Mouse (Mus musculus): ENCODE data around the gene 4933405L10Rik. TPM values are rescaled to one million over a fixed set of nuclear protein-coding genes. Genes with fewer than 3 reads are reported as not detected.

4933405L10Rik gene
- not detected for total RNA-seq (2021)
- long read RNA-seq, experiment 1, result 0 reads
- long read RNA-seq, experiment 2, result 0 reads

DNA sequence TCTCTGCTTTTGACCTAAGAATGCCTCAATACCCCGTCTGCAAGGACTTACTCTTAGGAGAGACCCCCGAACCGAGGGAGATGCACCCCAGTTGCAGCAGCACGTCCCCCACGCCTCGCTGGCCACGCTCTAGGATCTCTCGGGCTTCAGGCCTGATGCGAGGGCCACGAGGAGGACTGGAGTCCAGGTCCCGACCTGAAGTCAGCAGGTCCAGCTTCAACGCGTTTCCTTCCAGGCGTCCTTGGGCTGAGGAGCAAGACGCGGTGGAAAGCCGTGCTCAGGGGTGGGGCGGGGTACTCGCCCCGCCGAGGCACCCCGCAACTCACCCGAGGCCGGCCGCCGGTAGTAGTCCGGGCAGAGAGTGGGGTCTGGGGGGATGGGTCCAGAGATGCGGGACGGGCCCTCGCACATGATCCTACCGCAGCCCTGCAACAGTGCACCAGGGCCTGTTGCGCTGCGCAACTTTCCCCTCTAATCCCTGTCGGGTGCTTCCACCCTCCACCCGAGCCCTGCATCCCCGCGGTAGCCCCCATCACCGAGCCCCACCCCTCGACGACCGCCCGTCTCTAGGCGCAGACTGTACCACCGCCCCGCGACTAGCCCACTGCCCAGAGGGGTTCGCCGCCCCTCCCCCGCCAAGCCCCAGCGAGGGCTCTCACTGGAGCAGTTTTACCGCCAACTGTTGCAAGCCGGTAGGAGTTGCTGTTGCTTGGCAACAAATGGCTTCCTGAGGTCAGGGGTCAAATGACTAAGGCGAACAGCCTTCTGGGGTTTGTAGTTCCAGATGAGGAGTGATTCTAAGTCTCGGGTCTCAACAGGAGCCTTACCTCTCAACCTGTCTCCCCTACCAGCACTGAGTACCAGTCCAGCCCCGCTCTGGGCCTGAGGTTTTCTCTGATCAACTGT is at the start of gene 4933405L10Rik, which contains the start of gene Enkd1:
4933405L10Rik (plus strand) TSS at position 158 of the 906 bp plus-strand sequence.
Enkd1 (minus strand) TSS at position 713 of the 906 bp plus-strand sequence.
- DNase-seq, result peak; percentile 85 to 88

- DNase-seq, result peak in 1 of 2 experiments; percentile 12
These were observed 46.3 kb upstream of the 4933405L10Rik start for GRCm38 (mm10) chr8:105661167-105661566.

GRCm38 (mm10) chr8:105677891-105678290 is 29.6 kb upstream of the 4933405L10Rik start:
- no peak for DNase-seq

GRCm38 (mm10) chr8:105685325-105685724 is 22.1 kb upstream of the 4933405L10Rik start:
- DNase-seq, result no peak

DNA sequence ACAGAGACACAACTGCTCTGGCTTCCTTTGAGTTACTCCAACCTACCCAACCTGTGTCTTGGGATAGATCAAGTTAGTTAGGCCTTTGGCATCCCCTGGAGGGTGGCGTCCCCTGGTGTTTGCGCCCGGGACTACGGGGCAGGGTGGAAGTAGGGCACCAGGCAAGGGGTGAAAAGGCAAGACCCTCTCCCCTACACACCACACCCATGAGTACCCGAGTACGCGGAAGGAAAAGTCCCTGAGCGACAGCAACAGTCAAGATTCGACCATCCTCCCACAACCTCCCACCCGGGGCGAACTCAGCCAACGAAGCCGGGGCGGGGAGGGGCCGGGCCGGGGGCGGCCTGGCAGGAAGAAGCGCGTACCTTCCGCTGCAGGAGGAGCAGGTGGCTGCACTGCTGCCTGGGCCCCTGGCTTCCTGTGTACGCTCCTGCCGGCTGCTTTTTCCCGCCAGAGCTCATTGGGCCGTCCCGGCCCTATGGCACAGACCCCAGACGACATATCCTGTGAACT is 21.6 kb upstream of the 4933405L10Rik start, which contains the start of gene Carmil2:
Carmil2 (plus strand) TSS at position 479 of the 513 bp plus-strand sequence.
- DNase-seq, result peak; percentile 67 to 77

DNA sequence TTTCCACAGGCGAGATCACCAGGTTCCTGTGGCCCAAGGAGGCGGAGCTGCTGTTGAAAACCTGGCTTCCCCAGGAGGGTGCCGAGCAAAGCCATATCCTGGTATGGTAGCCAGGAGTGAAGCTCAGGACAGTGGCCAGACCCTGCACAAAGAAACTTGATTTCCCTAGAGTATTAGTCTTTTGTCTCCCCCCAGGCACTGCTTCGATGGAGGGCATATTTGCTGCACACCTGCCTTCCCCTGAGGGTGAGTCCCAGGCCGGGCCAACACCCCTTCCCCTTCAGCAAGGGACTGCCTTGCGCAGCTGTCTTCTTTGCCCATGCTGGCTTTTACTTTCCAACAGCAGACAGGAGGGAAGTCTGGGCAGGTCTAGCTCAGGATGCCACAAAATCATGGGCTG is 20.9 kb upstream of the 4933405L10Rik start:
- DNase-seq, result no peak

GRCm38 (mm10) chr8:105687512-105687911 is 19.9 kb upstream of the 4933405L10Rik start:
- no peak for DNase-seq

DNA sequence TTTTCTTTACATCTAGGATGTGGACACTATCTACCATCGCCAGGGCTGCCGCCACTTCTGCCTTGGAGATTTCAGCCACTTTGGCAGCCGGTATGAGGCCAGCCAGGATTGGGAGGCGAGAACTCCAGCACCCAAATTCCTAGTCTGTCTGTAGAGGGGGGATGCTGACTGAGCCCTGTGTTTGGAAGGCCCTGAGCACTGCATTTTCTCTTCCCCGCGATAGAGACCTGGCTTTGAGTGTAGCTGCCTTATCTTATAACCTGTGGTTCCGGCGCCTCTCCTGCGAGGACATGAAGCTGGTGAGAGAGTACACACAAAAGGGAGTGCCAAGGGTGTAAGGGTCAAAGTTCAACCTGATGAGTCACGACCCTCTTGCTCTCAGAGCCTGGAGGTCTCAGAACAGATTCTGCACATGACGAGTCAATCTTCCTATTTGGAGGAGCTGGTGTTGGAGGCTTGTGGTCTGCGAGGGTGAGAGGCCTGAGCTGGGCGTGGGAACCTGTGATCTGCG is 19.2 kb upstream of the 4933405L10Rik start:
- DNase-seq, result no peak

DNA sequence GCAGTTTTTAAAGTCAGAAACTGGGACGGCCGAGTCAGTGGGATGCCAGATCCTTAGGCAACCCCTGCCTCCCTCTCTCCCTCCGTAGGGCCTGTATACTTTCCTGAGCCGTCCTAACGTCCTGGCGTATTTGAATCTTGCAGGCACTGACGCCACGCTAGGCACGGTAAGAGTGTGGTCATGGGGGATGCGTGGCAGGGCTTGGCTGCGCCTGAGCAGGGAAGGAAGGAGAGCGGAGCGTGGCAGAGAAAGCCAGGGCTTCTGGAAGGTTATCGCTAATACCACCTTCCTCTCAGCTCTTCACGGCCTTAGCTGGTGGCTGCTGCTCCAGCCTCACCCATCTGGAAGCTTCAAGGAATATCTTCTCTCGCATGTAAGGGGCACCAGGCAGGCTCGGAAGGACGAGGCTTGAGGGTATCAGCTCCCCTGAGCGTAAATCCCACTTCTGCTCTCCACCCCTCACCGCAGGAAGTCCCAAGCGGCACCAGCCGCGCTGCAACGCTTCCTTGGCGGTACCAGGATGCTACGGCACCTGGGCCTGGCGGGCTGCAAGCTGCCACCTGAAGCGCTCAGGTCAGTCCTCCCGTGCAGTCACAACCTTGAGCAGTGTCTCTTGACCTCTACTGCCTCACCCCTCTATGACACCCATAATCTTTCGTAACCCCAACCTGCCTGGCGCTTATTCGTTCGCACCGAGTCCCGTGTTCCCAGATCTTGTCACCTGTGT is 18.0 kb upstream of the 4933405L10Rik start:
- no peak for DNase-seq

GRCm38 (mm10) chr8:105689983-105690360 is 17.5 kb upstream of the 4933405L10Rik start:
- no peak for DNase-seq

DNA sequence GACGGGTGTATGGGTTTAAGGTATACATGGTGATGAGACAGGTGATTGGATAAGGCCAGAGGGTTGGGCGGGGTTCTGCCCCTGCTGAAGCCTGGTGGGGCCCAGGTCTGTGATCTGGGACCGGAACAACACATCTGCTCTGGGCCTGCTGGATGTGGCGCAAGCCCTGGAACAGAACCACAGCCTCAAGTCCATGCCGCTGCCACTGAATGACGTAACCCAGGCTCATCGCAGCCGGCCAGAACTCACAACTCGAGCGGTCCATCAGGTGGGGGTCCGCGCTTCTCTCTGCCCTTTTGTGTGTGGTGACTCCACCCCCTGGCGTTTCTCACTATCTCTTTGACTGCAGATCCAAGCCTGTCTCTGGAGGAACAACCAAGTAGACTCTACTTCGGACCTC is 16.5 kb upstream of the 4933405L10Rik start:
- DNase-seq, result no peak

- no peak for DNase-seq
These were observed 14.8 kb upstream of the 4933405L10Rik start for GRCm38 (mm10) chr8:105692449-105693182.

- DNase-seq, result peak; percentile 80 to 85
These were observed 13.8 kb upstream of the 4933405L10Rik start for GRCm38 (mm10) chr8:105693648-105694047.

DNA sequence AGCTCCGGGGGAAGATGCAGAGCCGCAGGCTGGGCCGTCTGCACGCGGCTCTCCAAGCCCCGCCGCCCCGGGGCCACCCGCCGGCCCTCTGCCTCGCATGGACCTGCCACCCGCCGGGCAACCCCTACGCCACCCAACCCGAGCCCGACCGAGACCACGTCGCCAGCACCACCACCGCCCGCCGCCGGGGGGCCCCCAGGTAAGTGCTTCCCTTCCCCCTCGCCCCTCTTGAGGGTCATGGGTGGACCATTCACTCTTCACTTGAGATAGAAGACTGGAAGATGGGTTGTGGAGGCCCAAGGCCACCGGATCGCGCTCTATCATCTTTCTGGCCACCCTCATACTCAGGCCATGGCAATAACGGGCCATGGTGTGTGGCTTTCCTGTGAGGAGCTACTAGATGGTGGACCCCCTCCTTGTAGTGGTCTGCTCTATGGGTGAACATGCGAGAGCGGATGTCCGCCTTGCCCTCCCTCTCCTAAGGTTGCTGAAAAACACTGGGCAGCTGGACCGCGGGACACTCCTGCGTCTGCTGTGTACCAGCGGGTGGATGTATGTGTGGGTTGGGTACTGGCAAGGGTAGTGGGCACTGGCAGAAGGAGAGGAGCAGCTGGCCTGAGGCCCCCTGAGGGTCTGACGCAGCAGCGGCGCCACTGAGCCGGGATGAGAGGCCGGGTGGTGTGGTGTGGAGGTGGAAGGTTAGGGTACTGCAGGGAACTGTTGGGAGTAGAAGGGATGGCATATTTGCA is 13.2 kb upstream of the 4933405L10Rik start:
- DNase-seq, result peak in 1 of 2 experiments; percentile 31

GRCm38 (mm10) chr8:105695080-105695780 is 12.2 kb upstream of the 4933405L10Rik start:
- DNase-seq, result no peak

DNA sequence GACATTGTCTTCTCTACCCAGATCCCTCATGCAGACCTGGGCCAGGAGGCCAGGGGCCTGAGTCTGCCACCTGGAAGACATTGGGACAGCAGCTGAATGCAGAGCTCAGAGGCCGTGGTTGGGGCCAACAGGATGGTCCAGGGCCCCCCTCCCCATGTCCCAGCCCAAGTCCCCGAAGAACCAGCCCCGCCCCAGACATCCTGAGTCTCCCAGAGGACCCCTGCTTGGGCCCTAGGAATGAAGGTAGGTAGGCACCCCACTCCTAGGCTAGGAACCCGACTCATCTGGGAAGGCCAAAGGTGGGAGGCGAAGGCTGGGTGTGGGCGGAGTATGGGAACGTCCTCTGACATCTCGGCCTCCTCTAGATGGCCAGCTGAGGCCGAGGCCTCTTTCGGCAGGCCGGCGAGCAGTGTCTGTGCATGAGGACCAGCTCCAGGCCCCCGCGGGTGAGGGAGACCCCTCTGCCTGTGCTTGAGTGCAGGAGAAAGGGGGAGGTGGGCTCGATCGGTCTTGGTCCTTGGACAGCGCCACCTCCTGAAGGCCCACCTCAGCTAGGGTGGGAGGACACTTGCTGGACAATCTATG is 10.2 kb upstream of the 4933405L10Rik start:
- DNase-seq, result no peak

DNA sequence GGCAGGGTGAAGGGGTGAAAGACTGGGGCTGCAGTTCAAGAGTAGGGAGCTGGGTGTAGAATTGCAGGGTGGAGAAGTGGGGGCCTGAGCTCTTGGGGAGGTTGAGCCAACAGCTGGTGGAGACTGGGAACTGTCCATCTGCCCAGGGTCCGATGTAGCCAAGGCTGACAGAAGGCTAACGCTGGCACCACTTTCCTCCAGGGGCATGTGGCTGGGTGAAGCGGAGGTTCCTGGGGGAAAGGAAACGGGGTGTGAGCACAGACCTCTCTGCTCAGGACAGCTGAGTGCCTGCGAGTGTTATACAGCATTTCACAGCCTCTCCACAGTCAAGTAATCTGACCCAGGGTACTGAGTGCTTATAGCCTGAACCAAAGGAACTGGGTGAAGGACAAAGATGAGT is 8.7 kb upstream of the 4933405L10Rik start:
- DNase-seq, result no peak

DNA sequence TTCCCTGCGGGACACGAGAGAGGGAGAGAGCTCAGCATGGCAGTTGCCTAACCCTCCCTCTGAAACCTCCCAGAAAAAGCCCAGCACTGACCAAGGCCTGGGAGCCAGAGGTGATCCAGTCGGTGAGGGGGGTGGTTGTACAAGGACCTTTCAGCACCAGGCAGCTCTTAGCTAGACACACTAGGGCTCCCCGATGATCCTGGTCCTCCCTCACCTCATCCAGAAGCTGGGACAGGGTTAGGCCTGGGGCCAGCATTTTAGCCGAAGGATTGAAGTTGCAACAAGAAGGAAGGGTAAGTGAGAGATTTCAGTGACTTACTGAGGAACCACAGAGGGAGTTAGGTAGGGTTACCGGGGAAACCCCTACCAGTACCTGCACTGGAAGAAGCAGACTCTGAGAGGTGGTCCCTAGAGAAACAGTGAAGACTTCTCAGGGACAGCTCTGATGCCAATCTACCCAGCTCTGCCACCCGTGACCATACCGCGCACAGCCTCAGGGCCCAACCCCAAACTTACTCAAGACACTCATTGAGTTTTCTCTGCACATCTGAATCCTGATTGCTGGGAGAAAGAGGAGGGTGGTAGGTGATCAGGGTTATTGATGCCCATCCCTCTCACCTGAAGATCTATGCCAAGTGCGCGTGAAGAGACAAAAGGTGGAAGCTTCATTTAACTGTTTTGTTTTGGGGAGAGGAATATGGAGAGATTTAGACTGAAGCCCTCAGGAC is 7.8 kb upstream of the 4933405L10Rik start:
- DNase-seq, result no peak

- peak; percentile 46 to 52 for DNase-seq
These were observed 6.9 kb upstream of the 4933405L10Rik start for GRCm38 (mm10) chr8:105700566-105700965.

Data from adrenal gland, postnatal 36 days (tissue).